Mouse (Mus musculus) MN1 (cell line): ENCODE data around the gene Krtap5-1.
A peak's percentile ranks its signal among the peaks of the same experiment; 100 is the strongest.
"Not testable (repeated sequence)": the region's sequence is repeated elsewhere in the genome, so short reads cannot be mapped to it uniquely, and the experiment has no call there.

ENCODE experiments used
- DNase-seq: peaks from one replicate; pipeline ENCODE4 v3.0.0-alpha.2; 2016; ENCODE audit warnings: low spot score

The Krtap5-1 gene

DNA sequence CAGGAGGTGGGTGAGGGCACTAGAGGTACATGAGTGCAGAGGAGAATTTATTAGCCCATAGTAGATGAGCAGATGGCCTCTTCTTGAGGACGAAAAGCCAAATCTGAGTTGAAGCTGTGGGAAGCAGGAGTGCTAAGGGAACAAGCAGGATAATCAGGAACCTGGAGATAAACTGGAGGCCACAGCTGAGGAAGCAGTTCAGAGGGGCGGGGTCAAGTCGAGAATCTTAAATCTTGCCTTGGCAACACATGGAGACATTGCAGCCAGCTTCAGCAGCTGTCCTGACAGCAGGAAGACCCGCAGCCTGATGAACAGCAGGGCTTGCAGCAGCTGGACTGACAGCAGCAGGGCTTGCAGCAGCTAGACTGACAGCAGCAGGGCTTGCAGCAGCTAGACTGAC, 810 bp downstream of the Krtap5-1 start:
- not testable (repeated sequence) for DNase-seq

DNA sequence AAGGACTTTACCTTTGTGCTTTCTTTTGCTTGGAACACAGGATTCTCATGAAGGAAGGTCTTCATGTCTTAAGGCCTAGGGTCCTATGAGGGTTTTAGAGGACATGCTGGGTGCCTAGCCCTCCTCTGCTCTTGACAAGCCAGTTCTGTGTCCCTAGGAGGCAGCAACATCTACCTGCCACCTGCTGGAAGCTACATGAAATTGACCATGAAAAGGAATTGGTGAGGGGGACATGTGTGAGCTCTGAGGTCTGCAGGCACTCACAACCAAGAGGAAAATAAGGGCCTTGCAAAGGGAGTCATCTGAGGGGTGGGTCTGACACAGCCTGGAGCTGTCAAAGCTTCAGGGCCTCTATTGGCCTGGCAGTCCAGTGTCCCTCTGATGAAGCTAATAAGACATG, 1.5 kb downstream of the Krtap5-1 start:
- no peak for DNase-seq

DNA sequence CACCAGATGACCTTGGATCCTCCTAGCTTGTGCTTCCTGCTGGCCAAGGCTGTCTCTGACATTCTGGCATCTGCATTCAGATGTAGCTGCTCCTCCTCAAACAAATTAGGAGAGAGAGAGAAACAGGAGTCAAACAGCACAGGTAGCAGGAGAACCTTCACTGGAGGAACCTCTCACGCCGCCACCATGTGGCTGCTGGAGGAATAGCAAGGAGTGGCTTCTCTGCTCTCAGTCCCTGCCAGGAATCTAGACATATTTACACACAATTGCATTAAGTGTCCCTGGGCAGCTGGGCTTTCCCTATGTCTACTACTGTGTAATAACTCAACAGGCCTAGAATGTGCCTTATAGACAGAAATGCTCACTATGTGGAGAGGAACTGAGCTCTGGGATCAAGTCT, 3.1 kb downstream of the Krtap5-1 start:
- DNase-seq, result peak; percentile 53

DNA sequence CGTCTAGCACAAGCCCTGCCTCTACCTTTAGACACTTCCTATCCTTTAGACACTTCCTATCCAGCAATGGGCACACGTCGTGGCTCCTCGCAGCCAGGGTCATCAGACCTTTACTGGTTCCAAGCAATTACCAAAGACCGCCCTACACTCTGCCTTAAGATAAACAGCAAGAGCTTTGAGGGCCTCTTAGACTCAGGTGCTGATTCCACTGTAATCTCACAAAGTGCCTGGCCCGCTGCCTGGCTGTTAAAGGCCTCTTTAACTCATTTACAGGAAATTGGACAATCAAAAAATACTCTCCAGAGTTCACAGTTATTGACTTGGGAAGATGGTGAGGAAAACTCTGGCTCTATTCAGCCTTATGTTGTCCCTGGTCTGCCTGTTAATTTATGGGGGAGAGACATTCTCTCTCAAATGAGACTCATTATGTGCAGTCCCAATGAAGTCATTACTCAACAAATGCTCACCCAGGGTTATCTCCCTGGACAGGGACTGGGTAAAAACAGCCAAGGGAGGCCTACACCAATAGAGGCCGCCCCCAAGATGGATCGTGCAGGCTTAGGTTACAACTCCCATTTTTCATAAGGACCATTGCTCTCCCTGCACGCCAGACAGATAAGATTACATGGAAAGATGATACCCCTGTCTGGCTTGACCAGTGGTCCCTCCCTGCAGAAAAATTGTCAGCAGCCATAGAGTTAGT, 10.9 kb downstream of the Krtap5-1 start:
- DNase-seq, result not testable (repeated sequence)

DNA sequence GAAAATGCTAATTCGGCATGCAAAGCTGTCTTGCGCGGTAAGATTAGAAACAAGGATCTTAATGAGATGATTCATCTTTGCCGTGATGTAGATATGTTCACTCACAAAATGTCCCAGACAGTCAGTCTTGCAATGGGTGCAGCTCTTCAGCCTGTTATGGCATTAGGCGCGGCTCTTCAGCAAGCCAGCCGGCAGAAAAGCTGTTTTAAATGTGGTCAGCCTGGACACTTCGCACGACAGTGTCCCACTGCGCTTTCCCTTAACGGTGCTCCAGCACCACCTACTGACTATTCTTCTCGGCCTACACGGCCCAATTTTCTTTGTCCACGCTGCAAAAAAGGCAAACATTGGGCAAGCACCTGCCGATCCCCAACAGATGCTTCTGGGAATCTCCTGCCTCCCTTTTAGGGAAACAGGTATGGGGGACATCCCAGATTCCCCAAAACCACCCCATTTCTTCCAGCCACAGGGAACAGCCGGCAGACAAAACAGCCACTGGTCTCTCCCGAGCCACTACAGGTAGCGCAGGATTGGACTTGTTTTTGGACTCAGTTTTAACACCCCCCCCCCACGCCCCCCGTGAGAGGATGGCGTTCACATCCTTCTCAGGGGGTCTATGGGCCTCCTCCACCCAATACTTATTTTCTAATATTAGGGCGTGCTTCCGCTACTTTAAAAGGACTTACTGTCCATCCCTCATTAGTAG, 11.6 kb downstream of the Krtap5-1 start:
- DNase-seq, result peak; percentile 77

DNA sequence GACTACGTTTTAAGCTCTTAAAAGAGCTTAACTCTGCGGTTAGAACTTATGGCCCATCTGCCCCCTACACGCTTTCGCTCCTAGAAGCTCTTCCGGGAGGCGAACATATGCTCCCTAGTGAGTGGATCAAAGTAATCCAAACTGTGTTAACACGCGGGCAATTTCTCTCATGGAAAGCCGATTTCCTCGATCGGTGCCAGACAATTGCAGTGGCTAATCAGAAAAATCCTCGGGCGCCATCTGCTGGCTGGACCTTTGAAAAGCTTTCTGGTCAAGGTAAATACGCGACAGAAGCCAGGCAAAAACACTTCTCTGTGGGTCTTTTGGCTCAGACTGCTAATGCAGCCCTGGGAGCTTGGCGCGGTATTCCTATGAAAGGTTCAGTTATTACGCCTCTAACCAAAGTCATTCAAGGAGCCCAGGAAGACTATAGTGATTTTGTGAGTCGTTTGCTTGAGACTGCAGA, 12.3 kb downstream of the Krtap5-1 start:
- DNase-seq, result peak; percentile 97

DNA sequence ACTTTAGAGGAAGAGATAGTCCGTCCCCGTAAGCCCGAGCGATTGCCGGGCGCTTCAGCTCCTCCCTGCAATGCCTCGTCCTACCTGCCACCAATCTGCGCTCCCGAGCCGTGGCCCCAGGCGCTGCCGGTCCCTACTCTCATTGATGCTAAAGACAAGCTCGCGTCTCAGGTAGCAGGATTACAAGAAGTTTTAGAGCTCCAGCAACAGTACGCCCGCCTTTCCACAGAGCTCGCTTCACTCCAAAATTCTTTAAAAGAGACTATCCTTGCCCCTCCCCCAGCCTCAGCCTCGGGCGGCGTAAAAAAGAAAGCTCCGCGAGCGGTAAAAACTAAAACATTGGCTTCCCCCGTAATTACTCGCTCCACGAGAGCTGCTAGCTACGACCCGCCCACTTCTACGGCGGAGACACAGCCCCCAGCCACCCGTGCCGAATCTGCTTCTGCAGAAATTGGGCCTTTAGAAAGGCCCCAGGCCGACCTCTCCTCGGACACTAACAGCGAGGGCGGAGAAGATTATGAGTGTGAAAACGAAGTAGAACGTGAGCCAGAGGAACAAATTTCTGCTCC, 12.8 kb downstream of the Krtap5-1 start:
- DNase-seq, result peak; percentile 80

DNA sequence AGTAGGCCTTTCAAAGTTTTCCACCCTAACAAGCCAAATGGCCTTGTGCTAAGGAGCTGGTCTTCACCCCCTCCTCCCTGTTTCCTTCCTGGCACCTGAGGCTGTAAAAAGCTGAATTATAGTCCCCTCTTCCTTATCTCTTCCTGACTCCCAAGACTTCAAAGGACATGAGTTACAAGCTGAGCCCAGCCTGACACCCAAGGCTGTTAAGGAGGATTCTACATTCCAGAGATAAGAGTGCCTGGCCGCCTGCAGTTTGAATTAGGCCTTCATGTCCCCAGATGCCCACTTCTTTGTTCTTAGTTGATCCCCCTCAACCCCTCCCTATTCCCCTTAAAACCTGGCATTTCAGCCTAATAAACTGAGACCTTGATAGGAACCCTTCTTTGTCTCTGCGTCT, 14.1 kb downstream of the Krtap5-1 start:
- DNase-seq, result not testable (repeated sequence)

DNA sequence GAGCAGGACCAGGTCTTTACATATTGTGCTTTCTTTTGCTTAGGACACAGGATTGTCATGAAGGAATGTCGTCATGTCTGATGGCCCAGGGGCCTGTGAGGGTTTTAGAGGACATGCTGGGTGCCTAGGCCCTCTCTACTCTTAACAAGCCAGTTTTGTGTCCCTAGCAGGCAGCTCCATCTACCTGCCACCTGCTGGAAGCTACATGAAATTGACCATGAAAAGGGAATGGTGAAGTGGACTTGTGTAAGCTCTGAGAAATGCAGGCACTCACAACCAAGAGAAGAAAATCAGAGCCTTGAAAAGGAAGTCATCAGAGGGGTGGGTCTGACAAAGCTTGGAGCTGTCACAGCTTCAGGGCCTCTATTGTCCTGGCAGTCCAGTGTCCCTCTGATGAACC, 17.6 kb downstream of the Krtap5-1 start:
- not testable (repeated sequence) for DNase-seq

DNA sequence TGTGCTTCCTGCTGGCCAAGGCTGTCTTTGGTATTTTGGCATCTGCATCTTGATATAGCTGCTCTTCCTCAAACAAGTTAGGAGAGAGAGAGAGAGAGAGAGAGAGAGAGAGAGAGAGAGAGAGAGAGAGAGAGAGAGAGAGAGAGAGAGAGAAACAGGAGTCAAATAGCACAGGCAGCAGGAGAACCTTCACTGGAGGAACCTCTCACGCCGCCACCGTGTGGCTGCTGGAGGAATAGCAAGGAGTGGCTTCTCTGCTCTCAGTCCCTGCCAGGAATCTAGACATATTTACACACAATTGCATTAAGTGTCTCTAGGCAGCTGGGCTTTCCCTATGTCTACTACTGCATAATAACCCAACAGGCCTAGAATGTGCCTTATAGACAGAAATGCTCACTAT, 18.7 kb downstream of the Krtap5-1 start:
- DNase-seq, result peak; percentile 71

DNA sequence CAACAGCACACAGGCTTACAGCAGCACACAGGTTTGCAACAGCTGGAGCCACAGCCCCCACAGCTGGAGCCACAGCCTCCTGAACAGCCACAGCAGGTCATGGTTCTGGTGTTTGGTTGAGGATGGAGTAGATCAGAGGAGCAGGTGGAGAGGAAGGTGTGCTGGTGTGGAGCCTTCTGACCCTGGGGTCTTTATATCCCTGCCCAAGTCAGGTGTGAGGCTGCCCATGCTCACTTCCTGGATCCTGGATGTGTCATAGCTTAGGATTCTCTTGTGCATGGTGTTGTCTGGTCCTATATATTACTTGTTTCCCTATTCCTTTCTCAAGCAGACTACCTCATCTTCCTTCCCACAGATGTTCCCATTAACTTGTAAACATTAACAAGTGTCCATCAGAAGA, 22.7 kb downstream of the Krtap5-1 start, which contains the start of gene Gm4559:
TSS of gene Gm4559 (minus strand) at position 101 of the 400 bp plus-strand sequence.
- not testable (repeated sequence) for DNase-seq

DNA sequence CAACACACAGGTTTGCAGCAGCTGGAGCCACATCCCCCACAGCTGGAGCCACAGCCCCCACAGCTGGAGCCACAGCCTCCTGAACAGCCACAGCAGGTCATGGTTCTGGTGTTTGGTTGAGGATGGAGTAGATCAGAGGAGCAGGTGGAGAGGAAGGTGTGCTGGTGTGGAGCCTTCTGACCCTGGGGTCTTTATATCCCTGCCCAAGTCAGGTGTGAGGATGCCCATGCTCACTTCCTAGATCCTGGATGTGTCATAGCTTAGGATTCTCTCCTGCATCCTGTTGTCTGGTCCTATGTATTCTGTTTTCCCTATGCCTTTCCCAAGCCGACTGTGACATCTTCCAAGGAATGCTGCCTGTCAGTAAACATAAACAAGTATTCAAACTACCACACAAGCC, 38.7 kb downstream of the Krtap5-1 start, which contains the start of gene Gm2431:
TSS of gene Gm2431 (minus strand) at position 101 of the 400 bp plus-strand sequence.
- DNase-seq, result not testable (repeated sequence)

DNA sequence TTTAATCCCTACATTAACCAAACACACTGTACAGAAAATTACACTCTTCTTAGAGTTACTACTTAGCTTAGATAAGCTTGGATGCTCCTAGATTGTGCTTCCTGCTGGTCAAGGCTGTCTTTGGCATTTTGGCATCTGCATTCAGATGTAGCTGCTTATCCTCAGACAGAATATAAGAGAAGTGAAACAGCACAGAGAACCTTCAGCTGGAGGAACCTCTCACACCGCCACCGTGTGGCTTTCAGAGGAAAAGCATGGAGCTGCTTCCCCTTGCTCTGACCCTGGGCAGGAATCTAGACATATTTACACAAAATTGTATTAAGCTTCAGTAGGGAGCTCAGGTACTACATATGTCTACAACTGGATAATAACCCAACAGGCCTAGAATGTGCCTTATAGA, 41.4 kb downstream of the Krtap5-1 start:
- peak; percentile 28 for DNase-seq

DNA sequence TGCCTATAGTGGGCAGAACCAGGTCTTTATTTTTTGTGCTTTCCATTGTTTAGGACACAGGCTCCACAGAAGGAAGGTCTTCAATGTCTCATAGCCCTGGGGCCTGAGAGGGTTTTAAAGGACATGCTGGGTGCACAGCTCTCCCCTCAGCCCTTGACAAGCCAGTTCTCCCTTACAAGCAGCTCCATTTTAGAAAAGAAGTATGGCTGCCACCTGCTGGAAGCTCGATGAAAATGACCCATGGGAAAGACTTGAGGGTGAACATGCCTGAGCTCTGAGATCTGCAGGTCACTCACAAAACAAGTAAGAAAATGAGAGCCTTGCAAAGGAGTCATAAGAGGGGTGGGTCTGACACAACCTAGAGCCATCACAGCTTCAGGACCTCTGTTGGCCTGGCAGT, 47.1 kb downstream of the Krtap5-1 start:
- DNase-seq, result peak; percentile 25
